ENCODE assay signal across 34 mouse cellular contexts in the genomic region with DNA sequence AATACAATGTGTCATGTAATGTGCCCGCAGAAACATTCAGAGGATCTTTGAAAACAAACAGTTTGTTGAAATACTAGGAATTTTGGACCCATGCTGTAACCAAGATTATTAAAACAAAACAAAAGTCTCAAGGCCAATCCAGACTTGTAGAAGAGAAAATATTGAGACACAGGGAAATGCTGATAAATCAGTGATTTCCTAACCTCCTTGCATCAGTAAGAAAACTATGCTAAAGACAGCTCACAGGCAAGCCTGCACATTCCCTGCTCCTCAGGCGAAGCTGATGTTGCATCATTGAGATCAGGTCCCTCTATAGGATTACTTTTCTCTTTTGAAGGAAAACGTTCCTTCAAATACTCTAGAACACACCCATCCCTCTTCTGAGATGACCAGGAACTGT.
"Had no signal": no experiment of that assay in that cellular context is flagged by ENCODE, and none has a peak within 500 bp of the region (broad histone marks: within the 10 kb centered on the region; RNA-seq: fewer than 3 reads in every experiment).

No protein-coding gene starts in this region.

- H3K4me1 ChIP-seq: heart, embryonic 12.5 days; hindbrain, embryonic 10.5 days; hindbrain, embryonic 13.5 days; hindbrain, embryonic 15.5 days; intestine, embryonic 15.5 days; kidney, embryonic 15.5 days had no signal

- H3K4me3 ChIP-seq: heart, embryonic 12.5 days; heart, embryonic 13.5 days; heart, embryonic 15.5 days; hindbrain, embryonic 10.5 days; hindbrain, embryonic 13.5 days; hindbrain, embryonic 15.5 days; intestine, embryonic 15.5 days; kidney, embryonic 15.5 days; layer of hippocampus, adult 2 months; left cerebral cortex, adult 2 months had no signal

- H3K9ac ChIP-seq: heart, embryonic 12.5 days; heart, embryonic 13.5 days; heart, embryonic 15.5 days; hindbrain, embryonic 13.5 days; hindbrain, embryonic 14.5 days; hindbrain, embryonic 15.5 days; intestine, embryonic 15.5 days; kidney, embryonic 15.5 days had no signal

- ATAC-seq: hindbrain, embryonic 16.5 days; hindbrain, postnatal 0 days; inflammation-experienced regulatory T-cells, adult 6 months; intestine, embryonic 15.5 days; intestine, embryonic 16.5 days; intestine, postnatal 0 days had no signal

- H3K27ac ChIP-seq: heart, embryonic 13.5 days; heart, embryonic 15.5 days; hindbrain, embryonic 10.5 days; hindbrain, embryonic 13.5 days; hindbrain, embryonic 14.5 days; hindbrain, embryonic 15.5 days; hindbrain, postnatal 0 days; intestine, embryonic 15.5 days; kidney, embryonic 15.5 days; kidney, postnatal 0 days; layer of hippocampus, adult 2 months; left cerebral cortex, adult 2 months had no signal

- DNase-seq: heart, postnatal 10 days; heart, postnatal 14 days; heart, postnatal 36 days; heart, postnatal 4 days; kidney, adult 11 months; kidney, adult 18-20 months; kidney, adult 2 months; kidney, adult 8-10 months; kidney, adult 9 months; kidney, postnatal 10 days; kidney, postnatal 14 days; kidney, postnatal 25 days; kidney, postnatal 36 days; kidney, postnatal 4 days; layer of hippocampus, adult 9-11 months; layer of hippocampus, postnatal 36 days had no signal

- H3K4me2 ChIP-seq: heart, embryonic 11.5 days; heart, embryonic 12.5 days; heart, embryonic 13.5 days; heart, embryonic 15.5 days; hindbrain, embryonic 13.5 days; hindbrain, embryonic 14.5 days; hindbrain, embryonic 15.5 days; intestine, embryonic 15.5 days; kidney, embryonic 15.5 days had no signal

- H3K27me3 ChIP-seq: heart, embryonic 12.5 days; heart, embryonic 13.5 days; heart, embryonic 15.5 days; hindbrain, embryonic 13.5 days; hindbrain, embryonic 15.5 days; intestine, embryonic 15.5 days; kidney, embryonic 15.5 days had no signal

- H3K36me3 ChIP-seq: heart, embryonic 12.5 days; heart, embryonic 13.5 days; heart, embryonic 15.5 days; hindbrain, embryonic 10.5 days; hindbrain, embryonic 13.5 days; hindbrain, embryonic 15.5 days; intestine, embryonic 15.5 days; kidney, embryonic 15.5 days had no signal

- H3K9me3 ChIP-seq: heart, embryonic 12.5 days; heart, embryonic 13.5 days; heart, embryonic 15.5 days; hindbrain, embryonic 10.5 days; hindbrain, embryonic 13.5 days; hindbrain, embryonic 15.5 days; intestine, embryonic 15.5 days; kidney, embryonic 15.5 days had no signal
